Mouse (Mus musculus): ENCODE measurements around the gene Zbtb20. TPM values are rescaled to one million over a fixed set of nuclear protein-coding genes. Genes with fewer than 3 reads are reported as not detected.

Zbtb20 gene
- polyA plus RNA-seq, 2 experiments from 2014 or later = 41.3 to 43.4 TPM

DNA sequence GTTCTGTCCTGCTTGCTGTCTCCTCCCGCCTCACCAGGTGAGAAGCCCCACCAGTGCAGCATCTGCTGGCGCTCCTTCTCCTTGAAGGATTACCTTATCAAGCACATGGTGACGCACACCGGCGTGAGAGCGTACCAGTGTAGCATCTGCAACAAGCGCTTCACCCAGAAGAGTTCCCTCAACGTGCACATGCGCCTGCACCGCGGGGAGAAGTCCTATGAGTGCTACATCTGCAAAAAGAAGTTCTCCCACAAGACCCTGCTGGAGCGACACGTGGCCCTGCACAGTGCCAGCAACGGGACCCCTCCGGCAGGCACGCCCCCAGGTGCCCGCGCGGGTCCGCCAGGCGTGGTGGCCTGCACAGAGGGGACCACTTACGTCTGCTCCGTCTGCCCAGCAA lies 742.6 kb downstream of the Zbtb20 start:
- ATAC-seq = no peak

DNA sequence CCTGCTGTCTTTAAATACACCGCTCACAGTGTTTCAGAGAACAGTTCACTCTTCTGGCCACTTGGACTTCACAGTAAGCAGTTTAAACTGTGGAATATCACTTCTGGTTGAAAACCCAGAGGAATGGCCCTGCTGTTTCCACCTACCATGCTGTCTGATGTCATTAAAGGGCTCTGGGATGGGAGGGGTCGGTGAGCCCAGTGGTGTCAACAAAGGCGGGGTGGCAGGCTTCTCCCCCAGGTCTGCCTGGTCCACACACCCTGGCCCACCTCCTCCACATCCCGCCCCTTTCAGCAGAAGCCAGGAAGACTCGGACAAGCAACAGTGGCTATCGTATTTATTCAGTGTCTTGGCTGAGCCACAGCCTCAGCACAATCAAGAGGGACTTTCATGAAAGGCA lies 743.6 kb downstream of the Zbtb20 start:
- ATAC-seq = peak; percentile 10

DNA sequence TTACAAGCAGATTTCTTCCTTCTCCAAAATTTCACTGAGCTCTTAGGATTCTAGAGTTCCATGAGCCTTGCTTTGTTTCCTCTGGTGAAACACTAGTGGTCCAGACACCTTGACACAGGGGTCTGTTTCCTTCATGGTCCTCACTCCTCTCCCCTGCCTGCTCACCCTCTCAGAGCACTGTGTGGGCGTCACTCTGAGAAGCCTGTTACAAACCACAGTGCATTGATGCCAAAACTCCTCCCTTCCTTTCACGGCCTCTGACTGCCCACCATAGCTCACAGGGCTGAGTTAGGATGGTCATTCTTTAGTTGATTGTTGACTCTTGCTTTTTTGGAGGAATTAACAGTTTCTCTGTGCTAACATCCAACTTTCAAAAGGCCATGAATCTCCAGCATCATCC lies 744.7 kb downstream of the Zbtb20 start:
- peak; percentile 31 for ATAC-seq

DNA sequence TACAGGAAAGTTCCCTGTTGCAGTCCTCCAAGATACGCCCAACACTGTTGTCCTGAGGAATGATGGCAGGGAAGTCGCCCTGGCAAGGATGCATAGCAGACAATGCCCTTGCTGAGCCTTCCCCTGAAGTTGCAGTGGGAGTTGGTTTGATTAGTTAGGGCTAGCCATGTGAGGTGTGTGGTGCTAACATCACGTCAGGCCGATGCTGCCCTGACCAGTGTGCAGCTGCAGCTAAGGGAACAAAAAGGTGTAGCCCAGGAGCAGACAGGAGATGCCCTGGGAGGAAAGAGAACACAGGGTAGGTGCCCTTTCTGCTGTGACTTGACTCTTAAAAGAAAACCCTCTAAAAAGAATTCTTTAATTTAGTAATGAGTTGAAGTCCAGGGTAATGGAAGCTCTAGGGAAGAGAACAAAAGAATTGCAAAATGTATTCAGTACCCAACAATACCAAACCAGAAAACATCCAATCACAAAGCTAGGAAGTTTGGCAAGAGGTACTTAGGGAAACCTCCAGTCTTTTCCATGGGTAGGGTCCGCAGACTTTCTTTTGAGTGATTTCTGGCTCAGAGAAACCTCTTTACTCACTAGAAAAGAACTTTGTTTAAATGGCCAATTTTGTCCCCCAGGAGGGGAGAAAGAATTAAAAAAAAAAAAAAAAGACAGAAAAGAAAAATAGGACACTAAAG lies 747.8 kb downstream of the Zbtb20 start:
- no peak for ATAC-seq

DNA sequence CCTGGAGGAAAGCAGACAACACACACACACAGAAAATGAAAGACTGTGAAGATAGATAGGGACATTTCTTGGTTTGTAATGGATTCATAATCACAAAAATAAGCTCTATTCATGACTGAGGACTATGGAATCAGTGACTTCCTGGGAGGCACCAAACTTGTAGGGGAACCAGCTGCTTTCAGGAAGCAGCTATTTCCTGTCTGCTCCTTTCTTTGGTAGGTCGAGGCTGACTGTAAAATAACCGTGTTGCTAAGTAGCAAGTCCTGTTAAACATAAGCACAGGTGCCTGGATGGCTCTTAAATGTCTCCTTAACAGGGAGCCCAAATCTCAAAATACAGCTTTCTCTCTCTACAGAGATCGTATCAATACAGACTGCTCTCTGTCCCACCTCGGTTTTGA lies 749.2 kb downstream of the Zbtb20 start:
- peak; percentile 72 for ATAC-seq

DNA sequence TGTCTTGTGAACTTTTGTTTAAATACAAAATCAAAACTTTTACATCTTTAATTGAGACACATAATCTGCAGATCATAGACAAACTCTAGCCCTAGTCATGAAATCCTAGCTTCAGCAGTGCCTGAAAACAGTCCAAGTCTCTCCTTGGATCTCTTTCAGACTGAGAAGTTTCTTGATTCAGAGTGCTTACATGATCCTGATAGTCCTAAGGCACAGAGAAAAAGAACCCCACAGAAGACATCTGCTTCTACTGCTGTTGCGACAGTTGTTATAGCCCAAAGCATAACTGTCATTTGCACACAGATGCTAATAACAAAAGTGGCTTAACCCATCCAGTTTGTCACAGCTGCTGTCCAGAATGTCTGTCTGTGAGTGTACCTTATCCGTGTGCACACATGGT lies 749.6 kb downstream of the Zbtb20 start:
- ATAC-seq = no peak

DNA sequence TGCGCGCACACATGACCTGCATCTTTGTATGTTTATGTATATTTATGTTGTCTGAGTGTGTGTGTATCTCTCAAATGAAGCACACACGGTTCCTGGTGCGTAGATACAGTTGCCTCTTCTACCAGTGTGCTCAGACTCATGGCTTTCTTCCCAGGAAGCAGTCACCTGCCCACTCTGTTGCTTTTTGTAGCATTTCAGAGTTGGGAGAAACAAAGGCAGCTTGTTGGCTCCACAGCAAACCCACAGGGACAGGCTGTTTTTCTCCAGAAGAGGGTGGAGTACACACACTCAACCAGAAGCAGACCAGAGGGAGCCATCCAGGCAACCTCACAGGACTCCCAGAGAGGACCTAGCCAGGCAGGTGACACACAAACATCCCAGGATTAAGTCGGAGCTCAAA lies 750.3 kb downstream of the Zbtb20 start:
- no peak for ATAC-seq

DNA sequence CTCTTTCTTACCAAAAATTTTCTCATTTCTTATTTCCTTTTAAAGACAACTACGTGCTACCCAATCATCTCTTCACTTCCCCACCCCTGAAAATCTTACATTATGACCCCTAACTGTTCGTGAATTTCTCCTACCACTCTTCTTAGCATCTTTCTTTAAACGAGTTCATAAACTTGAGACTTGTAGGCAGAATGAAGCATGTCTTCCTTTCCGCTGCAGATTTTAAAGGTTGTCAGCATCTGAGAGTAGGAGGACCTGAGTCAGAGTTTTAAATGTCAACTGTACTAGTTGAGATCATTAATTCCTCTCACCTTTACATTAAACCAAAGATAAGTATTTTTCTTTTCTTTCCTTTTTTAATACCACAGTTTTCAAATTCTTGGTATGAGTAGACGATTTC lies 753.0 kb downstream of the Zbtb20 start:
- peak; percentile 45 for ATAC-seq

DNA sequence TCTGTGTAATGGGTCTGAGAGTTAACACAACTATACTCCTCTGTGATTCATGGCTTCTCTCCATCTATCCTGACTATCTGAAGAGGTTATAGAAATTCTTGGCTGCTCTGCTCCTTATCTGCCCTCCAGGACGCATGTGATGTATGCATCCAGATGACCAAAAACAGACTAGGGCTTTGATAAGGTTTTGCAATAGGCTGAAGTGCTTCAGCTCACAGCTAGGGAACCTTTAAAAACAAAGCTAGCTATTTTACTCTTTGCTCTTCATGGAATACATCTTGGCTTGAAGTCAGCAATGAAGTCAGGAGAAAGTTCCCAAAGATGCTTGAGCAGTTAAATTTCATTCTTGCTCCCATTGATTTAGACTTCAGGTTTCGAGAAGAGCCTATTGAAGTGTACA lies 756.1 kb downstream of the Zbtb20 start:
- ATAC-seq = no peak

DNA sequence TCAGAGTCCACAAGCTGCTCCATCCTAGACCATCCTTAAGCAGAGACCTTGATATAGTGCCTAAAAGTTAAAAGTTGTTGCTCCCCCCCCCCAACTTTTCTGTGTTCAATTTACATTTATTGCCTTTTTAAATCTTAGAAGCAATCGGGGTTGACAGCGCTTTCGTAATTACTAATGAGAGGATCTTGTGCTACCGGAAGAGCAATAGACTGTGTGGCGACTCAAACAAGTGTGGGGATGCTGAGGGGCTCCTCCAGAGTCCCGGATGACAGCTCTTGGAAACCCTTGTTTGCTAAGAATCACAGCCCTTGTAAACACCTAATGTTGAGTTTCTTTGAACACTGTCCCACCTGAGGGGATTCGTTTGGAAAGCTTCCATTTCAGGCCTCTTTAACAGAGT lies 758.4 kb downstream of the Zbtb20 start:
- ATAC-seq = peak; percentile 44

DNA sequence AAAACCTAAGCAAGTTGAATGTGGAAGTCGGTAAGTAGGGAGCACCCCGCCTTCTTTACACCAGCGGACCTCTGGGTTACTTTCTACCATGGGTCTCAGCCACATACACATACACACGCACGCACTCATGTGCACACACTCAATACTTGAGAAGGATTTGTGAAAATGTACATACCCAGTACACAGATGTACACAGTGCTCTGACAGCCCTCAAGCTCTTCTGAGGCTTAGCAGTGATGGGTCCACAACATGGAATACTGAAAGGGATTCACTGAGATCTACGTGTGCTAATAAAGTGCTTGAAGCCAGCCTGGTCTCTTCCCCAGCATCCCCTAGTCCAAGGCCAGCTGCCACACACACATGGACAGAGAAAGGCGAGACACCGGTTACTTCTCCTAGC lies 761.6 kb downstream of the Zbtb20 start:
- no peak for ATAC-seq

DNA sequence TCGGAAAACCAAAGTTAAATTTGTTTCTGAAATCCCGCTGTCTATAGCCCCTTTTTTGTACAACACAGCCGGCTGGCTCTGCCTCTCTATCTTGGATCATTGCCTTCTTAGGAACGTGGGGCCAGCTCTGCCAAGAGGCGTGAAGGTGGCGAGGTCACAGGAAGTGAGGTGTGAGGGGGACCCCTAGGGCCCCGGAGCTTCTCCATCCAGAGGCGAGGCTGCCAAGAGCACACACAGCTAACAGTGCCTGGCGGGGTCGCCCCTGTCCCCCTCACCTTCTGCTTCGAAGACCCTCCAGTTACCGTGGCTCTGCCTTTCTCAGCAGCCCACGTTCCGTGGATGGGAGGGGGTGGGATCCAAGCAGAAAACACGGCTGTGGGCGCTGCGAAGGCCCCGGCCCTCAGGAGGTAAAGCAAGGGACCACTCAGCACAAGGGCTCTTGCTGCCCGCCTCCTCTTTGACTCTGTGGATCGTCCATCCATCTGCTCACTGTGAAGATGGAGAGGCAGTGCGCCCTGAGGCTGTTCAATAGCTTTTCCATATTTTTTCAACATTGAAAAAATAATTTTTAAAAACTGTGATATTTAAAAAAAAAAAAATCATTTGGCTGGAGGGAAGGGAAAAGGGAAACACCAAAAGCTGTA lies 762.8 kb downstream of the Zbtb20 start:
- no peak for ATAC-seq

DNA sequence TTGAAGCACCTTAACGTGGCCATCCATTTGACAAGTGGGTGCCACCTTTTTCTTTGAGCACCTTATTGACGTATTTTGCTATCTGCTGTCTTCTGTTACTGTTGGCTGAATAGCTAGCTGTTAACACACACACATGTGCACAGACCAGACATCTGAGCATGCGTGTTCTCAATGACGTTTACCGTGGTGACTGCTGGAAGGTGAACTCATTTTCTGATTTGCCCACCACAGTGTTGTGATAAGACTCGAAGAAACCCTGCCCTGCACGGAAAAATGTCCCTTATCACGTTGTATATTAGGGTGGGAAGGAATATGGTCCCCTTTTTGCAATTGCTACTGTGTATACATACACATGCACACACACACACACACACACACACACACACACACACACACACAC lies 765.5 kb downstream of the Zbtb20 start:
- no peak for ATAC-seq

DNA sequence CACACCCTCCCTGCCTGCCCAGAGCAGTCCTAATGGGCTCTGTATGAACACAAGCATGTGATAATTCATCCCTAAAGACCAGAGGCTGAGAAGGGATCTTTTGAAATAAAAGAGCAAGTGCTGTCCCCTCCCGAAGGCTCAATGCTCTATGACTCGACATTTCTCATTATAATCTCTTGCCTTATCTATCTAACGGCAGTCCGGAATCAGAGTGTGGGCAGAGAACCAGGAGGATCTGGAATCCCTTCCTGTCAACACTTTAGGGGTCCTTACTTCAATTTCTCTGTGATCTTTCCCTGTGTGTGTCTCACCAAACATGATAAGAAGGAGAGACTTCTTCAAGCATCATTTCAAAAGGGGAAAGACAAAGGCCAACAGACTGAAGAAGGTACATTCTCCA lies 770.2 kb downstream of the Zbtb20 start:
- ATAC-seq = no peak

DNA sequence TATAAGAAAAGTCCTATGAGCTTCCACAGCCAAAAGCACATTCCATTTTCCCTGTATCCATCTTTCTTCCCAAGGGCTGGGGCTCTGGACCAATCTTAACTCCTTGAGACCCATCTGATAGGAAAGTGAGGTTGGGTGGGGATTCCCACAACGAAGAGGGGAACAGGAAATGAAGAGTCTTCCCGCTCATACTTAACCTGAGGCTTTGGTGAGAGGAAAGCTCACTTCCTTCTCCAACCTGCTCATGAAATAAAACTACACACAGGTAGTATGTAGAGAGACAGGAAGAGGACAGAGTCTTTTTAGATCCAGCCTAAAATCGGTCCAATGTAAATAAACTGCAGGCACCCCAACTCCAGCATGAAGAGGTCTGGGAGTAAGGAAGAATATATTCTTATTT lies 771.3 kb downstream of the Zbtb20 start:
- peak; percentile 47 for ATAC-seq

DNA sequence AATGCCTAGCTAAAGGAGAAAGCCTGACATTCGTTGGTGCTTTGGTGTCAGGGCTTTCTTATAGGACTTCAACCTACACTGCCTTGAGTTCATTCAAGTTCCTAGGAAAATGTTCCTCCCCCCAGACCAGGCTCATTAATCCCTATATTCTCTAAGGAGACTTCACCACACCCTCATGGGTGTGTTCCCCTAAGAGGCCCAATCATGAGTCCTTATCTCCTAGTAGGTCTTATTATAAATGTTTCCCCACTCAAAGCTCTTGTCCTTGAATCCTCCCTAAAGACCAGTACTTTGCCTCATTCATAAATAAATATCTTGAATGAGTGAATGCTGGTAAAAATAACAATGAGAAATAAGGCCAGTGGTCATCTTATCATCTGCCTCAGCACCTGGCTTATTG lies 772.0 kb downstream of the Zbtb20 start:
- ATAC-seq = no peak

DNA sequence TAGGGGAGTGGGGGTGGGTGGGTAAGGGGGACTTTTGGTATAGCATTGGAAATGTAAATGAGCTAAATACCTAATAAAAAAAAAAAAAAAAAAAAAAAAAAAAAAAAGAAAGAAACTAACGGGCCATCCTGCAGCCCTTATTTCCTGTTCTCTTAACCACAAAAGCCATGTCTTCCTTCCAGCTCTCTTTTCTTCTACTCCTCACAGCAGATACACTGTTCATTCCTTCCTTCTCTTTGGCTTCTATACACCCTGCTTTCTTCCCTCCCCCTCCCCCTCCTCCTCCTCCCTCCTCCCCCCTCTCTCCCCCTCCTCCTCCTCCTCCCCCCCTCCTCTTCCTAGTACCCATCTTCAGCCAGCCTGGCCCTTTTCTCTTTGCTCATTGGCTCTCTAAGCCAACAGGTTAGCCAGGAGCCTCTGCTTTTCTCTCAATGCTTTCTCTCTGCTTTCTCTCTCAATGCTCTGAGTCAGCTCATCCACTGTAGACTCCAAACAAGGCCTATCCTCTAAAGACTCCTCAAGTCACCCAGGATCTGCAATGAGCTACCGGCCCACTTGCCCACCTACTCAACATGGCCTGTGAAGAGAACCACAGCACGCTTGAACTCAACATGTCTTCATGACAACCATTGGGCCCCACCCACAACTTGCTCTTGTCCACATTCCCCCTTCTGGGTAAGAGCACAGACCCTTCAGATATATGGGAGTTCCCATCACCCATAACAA lies 774.8 kb downstream of the Zbtb20 start:
- ATAC-seq = peak; percentile 61

DNA sequence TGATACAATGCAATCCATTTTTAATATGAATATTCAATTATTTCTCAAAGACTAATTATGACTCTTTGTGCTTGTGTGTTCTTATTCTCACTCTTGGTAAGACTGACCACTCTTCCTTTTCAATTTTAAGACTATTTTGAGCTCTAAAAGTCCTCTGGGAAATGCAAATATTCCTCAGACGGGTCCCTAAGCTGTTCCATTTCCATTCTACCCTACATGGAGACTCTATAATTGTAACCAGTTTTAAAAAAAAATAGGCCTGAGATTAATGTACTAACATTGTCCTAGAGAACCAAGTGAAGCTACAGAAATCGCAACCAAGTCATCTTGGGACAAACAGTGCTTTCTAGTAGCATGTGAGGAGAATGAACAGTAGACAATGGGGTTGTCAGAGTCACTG lies 777.6 kb downstream of the Zbtb20 start:
- ATAC-seq = no peak

DNA sequence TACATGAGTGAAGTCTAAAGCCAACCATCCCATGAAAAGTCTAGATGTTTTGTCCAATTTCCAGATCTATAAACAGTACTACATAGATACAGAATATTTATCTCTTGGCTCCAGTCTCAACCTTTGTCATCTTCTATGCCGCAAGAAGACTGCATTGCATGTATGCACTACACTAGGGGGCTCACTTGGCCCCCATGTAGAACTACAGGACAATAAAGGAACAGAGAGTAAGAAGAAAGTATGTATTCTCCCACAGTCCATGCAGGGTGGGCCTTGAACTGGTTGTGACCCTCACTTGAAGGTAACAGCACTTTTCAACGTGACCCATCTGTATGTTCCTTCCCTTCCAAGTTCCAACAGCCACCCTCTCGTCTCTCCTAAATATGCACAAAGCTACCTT lies 778.6 kb downstream of the Zbtb20 start:
- no peak for ATAC-seq

DNA sequence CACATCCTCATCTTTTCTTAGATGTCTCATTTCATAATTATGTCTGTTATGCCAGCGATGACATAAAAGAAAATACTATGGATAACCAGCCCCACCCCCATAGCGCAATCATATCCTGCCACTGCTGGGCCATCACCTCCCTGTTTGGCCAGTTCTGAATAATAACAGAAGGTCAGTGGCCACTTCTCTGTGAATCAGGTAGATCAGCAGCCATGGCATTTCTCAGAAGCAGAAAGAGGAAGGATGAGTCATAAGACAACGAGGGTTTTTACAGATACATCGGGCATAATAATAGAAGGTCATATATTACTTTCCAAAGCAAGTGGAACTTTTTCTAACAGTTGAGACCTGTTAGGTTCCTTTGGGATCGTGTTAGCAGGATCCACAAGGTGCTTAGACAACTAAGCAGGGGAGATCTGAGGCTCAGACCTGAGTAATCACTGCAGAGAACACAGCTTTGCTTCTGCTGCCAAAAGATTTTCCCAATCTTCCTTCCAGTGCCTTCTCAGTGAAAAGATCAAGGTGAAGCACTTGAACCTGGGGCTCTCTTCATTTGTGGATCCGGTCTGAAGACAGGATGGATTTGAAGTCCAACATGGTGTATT lies 779.6 kb downstream of the Zbtb20 start:
- peak; percentile 55 for ATAC-seq

DNA sequence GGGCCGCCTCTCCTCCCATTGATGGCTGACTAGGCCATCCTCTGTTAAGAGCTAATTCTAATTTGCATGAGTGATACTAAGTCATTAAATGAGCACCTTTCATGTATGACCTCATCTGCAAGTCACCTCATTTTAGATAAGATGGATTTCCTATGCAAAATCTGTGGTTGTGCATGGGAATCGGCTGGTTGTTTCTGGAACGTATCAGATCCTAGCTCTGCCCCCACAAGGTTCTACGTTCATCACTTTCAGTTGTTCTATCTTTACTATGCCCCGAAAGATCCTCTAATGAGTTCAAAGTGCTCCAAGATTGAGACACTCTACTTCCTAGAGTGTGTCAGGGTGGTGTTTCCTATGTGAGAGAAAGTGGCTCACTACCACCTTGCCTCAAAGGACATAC lies 785.9 kb downstream of the Zbtb20 start:
- ATAC-seq = peak; percentile 17

DNA sequence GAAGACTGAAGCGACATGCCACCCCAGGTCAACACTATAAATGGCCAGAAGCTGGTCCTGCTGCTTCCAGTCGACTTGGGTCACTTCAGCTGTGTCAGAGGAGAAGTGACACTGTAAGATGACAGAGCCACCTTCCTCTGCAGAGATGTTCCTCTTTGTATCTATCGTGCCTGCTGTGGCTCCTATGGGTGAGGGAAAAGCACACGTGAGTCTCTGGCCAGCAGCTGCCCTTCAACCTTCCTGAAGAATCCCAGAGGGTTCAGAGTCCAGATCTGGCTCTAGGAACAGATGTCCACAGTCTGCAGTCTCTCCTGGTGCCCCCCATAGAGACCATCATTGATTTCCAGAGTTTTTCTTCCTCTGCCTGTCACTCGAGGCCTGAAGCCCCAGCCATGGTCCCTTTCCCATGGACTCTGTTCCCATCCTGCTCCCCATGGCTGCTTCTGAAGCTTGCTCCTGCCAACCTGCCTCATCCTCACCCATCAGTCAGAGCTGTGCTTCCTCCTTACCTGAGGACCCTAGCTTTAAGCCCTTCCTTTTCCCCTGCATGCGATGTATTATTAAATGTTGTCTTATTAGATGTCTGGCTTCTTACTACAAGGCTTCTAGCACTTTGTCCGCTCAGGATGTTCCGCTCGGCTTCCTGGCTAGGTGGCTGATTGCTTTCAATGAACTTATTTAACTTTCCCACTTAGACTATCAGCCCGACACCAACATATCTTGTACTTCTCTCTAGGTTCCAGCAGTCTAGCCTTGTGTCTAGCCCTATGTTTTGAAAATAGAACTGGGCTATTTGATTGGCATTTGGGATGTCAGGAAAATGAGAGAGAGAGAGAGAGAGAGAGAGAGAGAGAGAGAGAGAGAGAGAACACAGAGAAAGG lies 786.7 kb downstream of the Zbtb20 start:
- ATAC-seq = no peak

Measured in activated CD4-positive, CD25-positive, alpha-beta regulatory T cell, adult 4 months (primary cell).